Mouse (Mus musculus) brain, embryonic 14.5 days (tissue): ENCODE results near the gene Tdrd1.

Experiments used
- CTCF ChIP-seq: fragments of 200-500 bp; IDR thresholded peaks from 2 replicates; pipeline ENCODE4 v1.5.1; 2012; ENCODE audit warnings: inconsistent platforms, mild to moderate bottlenecking, moderate library complexity, borderline replicate concordance; ENCODE audit not compliant: insufficient read depth, insufficient read length; ENCODE audit errors: extremely low read depth
- POLR2A ChIP-seq: fragments of 200-500 bp; IDR thresholded peaks from 2 replicates; pipeline ENCODE4 v1.6.1; 2012; ENCODE audit warnings: mild to moderate bottlenecking, inconsistent platforms, borderline replicate concordance; ENCODE audit not compliant: poor library complexity, insufficient read depth, insufficient read length, severe bottlenecking; ENCODE audit errors: extremely low read depth

DNA sequence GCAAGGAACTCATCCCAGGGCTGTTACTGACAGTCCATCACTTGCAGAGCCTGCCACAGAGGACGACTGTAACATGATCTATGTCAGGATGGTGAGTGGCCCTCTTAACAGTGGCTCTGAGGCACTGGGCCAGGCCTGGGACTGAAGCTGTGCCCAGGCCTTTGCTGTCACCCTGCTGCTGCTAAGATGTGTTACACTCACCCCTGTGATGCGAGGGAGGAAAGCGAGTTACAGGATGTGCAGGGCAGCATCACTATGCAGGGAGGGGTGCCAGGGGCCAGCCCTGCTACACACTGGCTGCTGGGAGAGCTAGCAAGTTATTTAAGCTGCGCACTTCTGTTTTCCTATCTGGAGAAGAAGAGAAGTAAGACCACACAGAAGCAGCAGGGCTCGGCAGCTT is 30.4 kb downstream of the Tdrd1 start:
- no peak for TF ChIP-seq CTCF
- TF ChIP-seq POLR2A = no peak
